Mouse (Mus musculus) erythroblast, embryonic 14.5 days (primary cell): Measurements from ENCODE around the gene Lifr.

Source experiments
- GATA1 ChIP-seq: IDR thresholded peaks from 2 replicates; pipeline ENCODE4 v1.6.1; 2012; ENCODE audit warnings: low read length, inconsistent platforms, mixed read lengths
- TAL1 ChIP-seq: IDR thresholded peaks from 3 replicates; pipeline ENCODE4 v1.6.1; 2012; ENCODE audit warnings: low read length, inconsistent platforms, mixed read lengths

DNA sequence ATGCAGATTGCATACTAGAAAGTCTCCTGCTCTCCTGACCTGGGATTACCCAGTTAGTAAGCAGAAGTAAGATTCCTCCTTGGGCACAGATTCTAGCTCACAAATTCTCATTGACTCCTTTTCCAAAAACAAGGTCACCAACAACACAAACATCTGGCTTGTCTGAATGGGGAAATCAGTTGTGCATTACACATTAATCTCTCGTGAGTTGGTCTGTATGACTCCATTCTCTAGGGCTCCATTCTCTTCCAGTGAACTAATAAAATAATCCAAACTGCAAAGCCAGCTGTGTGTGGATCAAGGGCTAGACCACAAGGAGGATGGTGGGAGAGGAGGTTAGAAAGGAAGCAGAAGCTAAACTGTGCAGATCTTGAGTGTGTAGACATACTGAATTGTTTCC is 25.8 kb downstream of the Lifr start:
- TF ChIP-seq TAL1 (no peak), GATA1 (no peak)
